Comparison of ENCODE assay signal across 19 mouse cellular contexts in genomic region chr1:126650806-126651205, GRCm38 (mm10).
DNase-seq lines count a peak whose midpoint lies in the region; ATAC-seq and TF ChIP-seq lines count a peak whose summit lies in the region.
"Had no signal": no experiment of that assay in that cellular context is flagged by ENCODE, and none has a peak within 500 bp of the region (broad histone marks: within the 10 kb centered on the region; RNA-seq: fewer than 3 reads in every experiment).

No protein-coding gene starts in this region.

- no peak overlapping the region for H3K4me2 ChIP-seq in intestine, embryonic 15.5 days (replicated peaks)
- peak overlapping the region; percentile 51 for H3K4me2 ChIP-seq in liver, embryonic 14.5 days (ENCODE audit: low read depth)
- H3K4me2 ChIP-seq: embryonic facial prominence, embryonic 15.5 days; hindbrain, embryonic 12.5 days; neural tube, embryonic 13.5 days had no signal

- no peak for TF ChIP-seq CTCF in heart, adult 2 months (IDR thresholded peaks at IDR 0.05)
- no peak for TF ChIP-seq CTCF in G1E (IDR thresholded peaks at IDR 0.05; ENCODE audit: low read depth, low read length)
- no peak for TF ChIP-seq CTCF in liver, embryonic 14.5 days (IDR thresholded peaks at IDR 0.05; ENCODE audit: low read depth)
- no peak for TF ChIP-seq CTCF in lung, adult 2 months (IDR thresholded peaks at IDR 0.05; ENCODE audit: insufficient read depth, low read length)

- H3K27ac ChIP-seq in heart, adult 2 months, result no peak overlapping the region
- no peak overlapping the region for H3K27ac ChIP-seq in intestine, embryonic 15.5 days
- H3K27ac ChIP-seq in liver, embryonic 14.5 days, result no peak overlapping the region
- H3K27ac ChIP-seq: embryonic facial prominence, embryonic 15.5 days; gastrocnemius, adult 2 months; hindbrain, embryonic 12.5 days; kidney, postnatal 0 days; neural tube, embryonic 13.5 days had no signal

- peaks cover 5% of the 10 kb centered on the region for H3K4me1 ChIP-seq in heart, adult 2 months (ENCODE audit: control insufficient read depth, insufficient read depth, low read length)
- no peaks in the 10 kb centered on the region; the same call in 1 of the 2 replicates for H3K4me1 ChIP-seq in G1E (ENCODE audit: insufficient read depth, low read depth, low read length)
- H3K4me1 ChIP-seq in intestine, embryonic 15.5 days (replicated peaks), result no peaks in the 10 kb centered on the region
- peaks cover 12 to 26% of the 10 kb centered on the region in 2 experiments for H3K4me1 ChIP-seq in liver, embryonic 14.5 days (replicated peaks; ENCODE audit: control insufficient read depth in 2 of 2, insufficient read depth in 2 of 2, low read length in 1 of 2)
- H3K4me1 ChIP-seq in lung, adult 2 months (ENCODE audit: control insufficient read depth, insufficient read depth, low read length), result no peaks in the 10 kb centered on the region; the same call in 1 of the 2 replicates
- H3K4me1 ChIP-seq: embryonic facial prominence, embryonic 15.5 days; hindbrain, embryonic 12.5 days had no signal

- peak; percentile 52 for DNase-seq in heart, adult 11 months
- no peak for DNase-seq in heart, adult 2 months
- DNase-seq in G1E (ENCODE audit: low spot score), result no peak
- peak; percentile 59 to 69 (median 69) for DNase-seq in liver, embryonic 14.5 days (ENCODE audit: low read depth in 3 of 3, low spot score in 3 of 3)
- no peak for DNase-seq in kidney, adult 8-10 months
- DNase-seq in urinary bladder, postnatal 4 days (ENCODE audit: low spot score in 2 of 2), result no peak
- no peak for DNase-seq in lung, adult 2 months
- DNase-seq: cerebellum, adult 11 months; cerebellum, postnatal 10 days; embryo, embryonic 11 days; gastrocnemius, adult 2 months; midbrain, embryonic 14.5 days; thymus, adult 18-20 months had no signal

- no peak for TF ChIP-seq POLR2A in heart, adult 2 months (IDR thresholded peaks at IDR 0.05; ENCODE audit: insufficient read depth, low read depth, low read length)
- TF ChIP-seq POLR2A in lung, adult 2 months (IDR thresholded peaks at IDR 0.05; ENCODE audit: borderline replicate concordance, extremely low read depth, low read depth, low read length), result no peak

- ATAC-seq in G1E (ENCODE audit: extremely low read depth, insufficient number of reproducible peaks, low FRiP score, poor library complexity, severe bottlenecking), result peak; percentile 23
- ATAC-seq in intestine, embryonic 15.5 days, result peak; percentile 93
- peak; percentile 89 for ATAC-seq in liver, embryonic 14.5 days (ENCODE audit: insufficient read depth)
- ATAC-seq: lung, postnatal 0 days had no signal

- H3K9ac ChIP-seq in heart, adult 2 months (ENCODE audit: low read depth, low read length), result no peak overlapping the region
- H3K9ac ChIP-seq in intestine, embryonic 15.5 days, result no peak overlapping the region
- H3K9ac ChIP-seq in liver, embryonic 14.5 days (replicated peaks), result no peak overlapping the region
- H3K9ac ChIP-seq: embryonic facial prominence, embryonic 15.5 days; hindbrain, embryonic 12.5 days; neural tube, embryonic 13.5 days had no signal

- H3K4me3 ChIP-seq in heart, adult 2 months, result no peak overlapping the region
- H3K4me3 ChIP-seq in G1E (ENCODE audit: low read depth, low read length), result no peak overlapping the region
- no peak overlapping the region for H3K4me3 ChIP-seq in intestine, embryonic 15.5 days (replicated peaks)
- H3K4me3 ChIP-seq in liver, embryonic 14.5 days (ENCODE audit: insufficient read depth in 1 of 2, low read depth in 2 of 2, low read length in 2 of 2), result no peak overlapping the region
- H3K4me3 ChIP-seq in lung, adult 2 months (replicated peaks; ENCODE audit: extremely low read depth, low read depth, low read length), result no peak overlapping the region
- H3K4me3 ChIP-seq: embryonic facial prominence, embryonic 15.5 days; gastrocnemius, adult 2 months; hindbrain, embryonic 12.5 days; neural tube, embryonic 13.5 days had no signal

- intact Hi-C loops in heart, adult 2 months (cut with DNase I), result loop anchor here (10.0 kb wide), 1 partner anchor 184 kb away; the partner anchor contains the start of gene Nckap5

- peaks cover 33% of the 10 kb centered on the region for H3K9me3 ChIP-seq in G1E (replicated peaks)
- H3K9me3 ChIP-seq in intestine, embryonic 15.5 days, result no peaks in the 10 kb centered on the region
- no peaks in the 10 kb centered on the region for H3K9me3 ChIP-seq in liver, embryonic 14.5 days (ENCODE audit: control insufficient read depth, low read length)
- H3K9me3 ChIP-seq: embryonic facial prominence, embryonic 15.5 days; hindbrain, embryonic 12.5 days; neural tube, embryonic 13.5 days had no signal

- WGBS in heart, adult 2 months, result 57% methylated on average over 5 of the region's 5 CpGs
- WGBS in intestine, embryonic 15.5 days, result 41% methylated on average over 5 of the region's 5 CpGs
- WGBS in liver, embryonic 14.5 days (ENCODE audit: insufficient replicate concordance), result 10% methylated on average over 5 of the region's 5 CpGs
- 58% methylated on average over 5 of the region's 5 CpGs for WGBS in lung, adult 2 months

- TF ChIP-seq EP300 in heart, adult 2 months (IDR thresholded peaks at IDR 0.05; ENCODE audit: insufficient read depth, low read depth, low read length), result no peak
- peak; percentile 78 for TF ChIP-seq EP300 in liver, embryonic 14.5 days (IDR thresholded peaks at IDR 0.05; ENCODE audit: low read depth)

- no peaks in the 10 kb centered on the region for H3K79me2 ChIP-seq in heart, adult 2 months (replicated peaks; ENCODE audit: control insufficient read depth, insufficient read depth, low read length)

- H3K27me3 ChIP-seq in heart, adult 2 months (ENCODE audit: control insufficient read depth, insufficient read depth, low read length), result no peaks in the 10 kb centered on the region
- H3K27me3 ChIP-seq in G1E (ENCODE audit: insufficient read depth, low read length), result no peaks in the 10 kb centered on the region
- H3K27me3 ChIP-seq in intestine, embryonic 15.5 days (replicated peaks), result no peaks in the 10 kb centered on the region
- no peaks in the 10 kb centered on the region for H3K27me3 ChIP-seq in liver, embryonic 14.5 days (ENCODE audit: control insufficient read depth, insufficient read depth, low read length)
- H3K27me3 ChIP-seq: embryonic facial prominence, embryonic 15.5 days; hindbrain, embryonic 12.5 days; neural tube, embryonic 13.5 days had no signal

- H3K36me3 ChIP-seq in heart, adult 2 months (ENCODE audit: control insufficient read depth, insufficient read depth, low read length), result no peaks in the 10 kb centered on the region
- H3K36me3 ChIP-seq in G1E (replicated peaks), result no peaks in the 10 kb centered on the region
- no peaks in the 10 kb centered on the region for H3K36me3 ChIP-seq in intestine, embryonic 15.5 days
- H3K36me3 ChIP-seq in liver, embryonic 14.5 days (replicated peaks; ENCODE audit: control insufficient read depth, insufficient read depth, low read depth), result no peaks in the 10 kb centered on the region
- H3K36me3 ChIP-seq: embryonic facial prominence, embryonic 15.5 days; hindbrain, embryonic 12.5 days; neural tube, embryonic 13.5 days had no signal

Comparison
In these comparisons a context has a peak if more than half of its experiments do, and no peak if none do; other contexts are left out.
1. DNase-seq: peak in heart, adult 11 months (single experiment) and liver, embryonic 14.5 days (3 of 3); none in heart, adult 2 months (0 of 2), G1E (single experiment), kidney, adult 8-10 months (0 of 2), urinary bladder, postnatal 4 days (0 of 2) and lung, adult 2 months (single experiment).
2. ATAC-seq: peak in every context shown above with its lines; median percentile 93 in intestine, embryonic 15.5 days; 89 in liver, embryonic 14.5 days; 23 in G1E.